Mouse (Mus musculus): Measurements from ENCODE around the gene 2510039O18Rik.

2510039O18Rik gene

GRCm38 (mm10) chr4:147940576-147941044 lies at the start of gene 2510039O18Rik:
Gene 2510039O18Rik, plus strand, starts transcription at chr4:147940895.
- peak; percentile 85 for DNase-seq (ENCODE audit: low spot score)

GRCm38 (mm10) chr4:147895815-147896330 lies 44.8 kb upstream of the 2510039O18Rik start:
- DNase-seq (ENCODE audit: low spot score), result no peak

DNA sequence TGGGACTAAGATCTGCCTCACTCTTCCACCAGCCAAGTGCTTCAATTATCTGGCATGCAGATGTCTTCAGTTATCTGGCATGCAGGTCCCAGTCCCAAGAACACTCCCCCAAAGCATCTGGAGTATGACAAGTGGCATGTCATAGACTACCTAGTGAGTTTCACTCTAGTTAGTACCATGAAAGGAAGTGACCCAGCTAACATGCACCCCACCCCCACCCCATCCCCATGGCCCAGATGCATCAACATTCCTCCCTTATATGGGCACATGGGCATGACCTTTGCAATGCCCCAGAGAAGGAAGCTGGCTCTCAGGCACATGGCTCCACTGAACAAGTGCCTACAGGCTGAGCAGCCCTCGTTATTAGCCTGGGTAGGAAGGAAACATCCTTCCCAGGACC lies 44.3 kb upstream of the 2510039O18Rik start:
- DNase-seq (ENCODE audit: low spot score), result no peak

DNA sequence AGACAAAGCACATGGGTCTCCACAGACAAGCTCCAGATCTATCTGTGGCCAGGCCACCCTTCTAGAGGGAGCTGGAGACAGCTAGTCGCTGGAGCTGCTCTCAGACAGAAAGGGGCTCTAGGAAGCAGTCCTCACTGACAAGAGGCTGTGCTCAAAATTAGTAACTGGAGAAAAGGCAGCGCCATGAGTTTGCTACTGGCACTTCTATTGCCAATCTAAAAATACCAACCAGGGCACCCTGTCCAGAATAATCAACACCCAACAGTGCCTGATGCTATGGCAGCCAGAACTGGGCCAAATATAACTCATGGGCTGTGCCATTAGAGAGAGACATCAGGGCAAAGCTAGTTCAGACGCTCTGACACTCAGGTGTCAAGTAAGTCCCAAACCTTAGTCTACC lies 43.3 kb upstream of the 2510039O18Rik start:
- DNase-seq (ENCODE audit: low spot score), result no peak

DNA sequence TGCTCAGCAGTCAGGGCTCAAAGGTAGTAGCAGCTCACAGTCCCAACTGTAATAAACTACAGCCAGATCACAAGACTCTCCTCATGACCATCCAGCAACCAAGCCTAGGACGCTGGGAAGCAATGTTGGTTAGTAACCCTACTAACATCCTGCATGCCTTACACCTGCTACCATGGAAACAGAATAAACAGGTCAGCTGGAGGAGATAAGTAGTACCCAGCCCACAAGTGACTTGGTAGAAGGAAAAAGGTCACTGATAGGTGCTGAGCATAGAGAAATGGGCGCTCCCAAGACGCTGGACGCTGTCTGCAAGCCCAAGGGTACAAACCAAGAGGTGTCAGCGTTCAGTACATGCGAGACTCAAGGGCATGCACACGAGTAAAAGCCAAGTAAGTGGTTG lies 40.2 kb upstream of the 2510039O18Rik start:
- no peak for DNase-seq (ENCODE audit: low spot score)

DNA sequence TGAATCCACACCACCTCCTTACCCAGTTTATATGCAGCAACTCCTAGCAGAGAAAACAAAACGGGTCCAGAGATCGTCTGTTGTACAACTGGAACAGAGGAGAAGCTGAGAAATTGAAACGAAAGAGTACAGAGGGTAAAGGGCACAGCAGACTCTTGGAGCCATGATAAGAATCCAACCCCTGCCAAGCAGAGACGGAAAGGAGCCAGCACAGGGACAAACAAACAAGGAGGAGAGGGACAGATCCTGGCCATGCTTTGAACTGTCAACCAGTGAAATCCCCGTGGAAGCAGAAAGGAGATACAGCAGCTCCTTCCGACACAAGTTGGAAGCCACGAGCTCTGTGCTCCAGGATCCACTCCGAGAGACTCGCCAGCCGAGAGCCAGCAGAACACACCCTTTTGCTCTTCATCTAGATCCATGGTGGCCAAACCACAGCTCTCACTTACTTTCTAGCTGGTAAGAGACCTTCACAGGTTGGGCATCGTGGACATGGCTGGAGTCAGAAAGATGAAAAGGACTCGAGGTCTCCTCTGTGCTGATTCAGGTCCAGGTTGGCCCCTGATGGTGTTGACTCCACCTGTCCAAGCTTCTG lies 37.7 kb upstream of the 2510039O18Rik start:
- DNase-seq (ENCODE audit: low spot score), result no peak

DNA sequence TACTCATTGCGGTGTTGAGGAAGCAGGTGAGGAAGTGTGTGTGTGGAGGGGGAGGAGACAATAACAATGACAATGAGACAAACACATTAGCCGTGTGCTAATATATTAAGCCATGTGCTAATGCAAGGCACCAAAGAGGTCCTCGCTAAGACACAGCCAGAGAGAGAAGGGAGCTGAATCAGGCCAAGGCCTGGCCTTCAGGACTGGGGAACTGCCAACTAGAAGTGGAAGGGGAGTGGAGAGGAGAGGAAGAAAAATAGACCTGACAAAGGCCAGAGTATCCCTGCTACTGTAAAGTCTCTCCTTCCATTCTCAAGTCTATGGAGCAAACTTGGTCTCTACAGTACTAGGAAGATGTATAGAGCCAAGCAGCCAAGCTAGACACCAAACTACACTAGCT lies 37.1 kb upstream of the 2510039O18Rik start:
- DNase-seq (ENCODE audit: low spot score), result no peak

GRCm38 (mm10) chr4:147904313-147905089 lies 36.2 kb upstream of the 2510039O18Rik start, which contains the start of gene Mfn2:
Gene Mfn2, minus strand, starts transcription at chr4:147904704.
- peak; percentile 84 for DNase-seq (ENCODE audit: low spot score)

GRCm38 (mm10) chr4:147905090-147905659 lies 35.5 kb upstream of the 2510039O18Rik start:
- no peak for DNase-seq (ENCODE audit: low spot score)

DNA sequence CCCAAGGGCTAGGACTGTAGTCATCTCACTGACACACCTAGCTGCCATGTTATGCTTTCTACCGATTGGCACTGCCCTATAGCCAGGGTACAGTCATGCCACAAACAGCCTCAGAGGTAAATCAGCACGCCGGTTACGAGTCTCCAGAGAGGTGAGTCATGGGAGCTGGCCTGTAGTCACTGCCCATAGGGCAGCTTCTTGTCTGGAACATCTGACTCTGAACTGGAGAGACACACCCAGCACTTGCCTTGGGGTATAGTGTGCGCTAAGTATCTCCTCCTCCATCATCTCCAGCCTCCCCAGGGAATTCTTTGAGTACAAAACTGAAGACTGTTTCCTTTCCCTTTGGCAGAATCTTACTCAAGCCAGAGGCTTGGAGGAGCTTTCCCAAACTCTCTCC lies 34.5 kb upstream of the 2510039O18Rik start:
- no peak for DNase-seq (ENCODE audit: low spot score)

DNA sequence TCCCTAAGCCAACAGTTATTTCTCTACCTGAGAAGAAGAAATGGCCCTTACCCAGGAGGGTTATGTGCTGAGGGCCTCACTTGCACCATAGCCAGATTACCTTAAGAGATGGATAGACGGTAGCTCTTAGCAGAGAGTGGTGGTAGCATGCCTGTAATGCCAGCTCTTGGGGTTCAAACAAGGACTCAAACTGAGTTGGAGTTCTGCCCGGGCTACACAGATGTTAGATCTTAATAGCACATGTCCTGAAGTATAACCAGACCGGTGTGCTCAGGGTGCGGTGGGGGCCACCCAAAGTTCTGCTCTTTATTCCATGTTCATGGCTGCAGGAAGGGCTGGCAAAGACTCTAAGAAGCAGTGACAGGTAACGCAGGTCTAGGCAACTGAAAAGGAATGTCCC lies 31.2 kb upstream of the 2510039O18Rik start:
- DNase-seq (ENCODE audit: low spot score), result no peak

GRCm38 (mm10) chr4:147918459-147919121 lies 22.1 kb upstream of the 2510039O18Rik start:
- DNase-seq (ENCODE audit: low spot score), result peak; percentile 11

DNA sequence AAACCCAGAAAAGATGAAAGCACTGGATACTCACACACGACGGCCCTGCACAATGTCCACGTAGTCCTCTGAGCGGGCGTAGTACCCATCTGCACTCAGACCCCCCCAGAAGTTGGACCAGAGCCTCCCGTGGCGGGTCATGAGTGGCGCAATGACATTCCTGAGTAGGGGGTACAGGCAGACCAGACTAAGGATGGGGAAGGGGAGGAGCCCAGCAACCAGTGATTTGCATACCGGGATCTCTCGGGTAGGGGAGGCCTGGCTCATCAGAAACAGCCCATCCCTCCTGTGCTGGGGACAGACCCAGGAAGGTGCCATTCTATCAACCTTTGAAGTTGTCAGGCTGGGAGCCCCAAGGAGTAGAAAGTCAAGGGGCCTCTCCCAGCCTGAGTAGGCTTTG lies 19.7 kb upstream of the 2510039O18Rik start:
- DNase-seq (ENCODE audit: low spot score), result no peak

- DNase-seq (ENCODE audit: low spot score), result no peak
Measured at GRCm38 (mm10) chr4:147922341-147922740, 18.4 kb upstream of the 2510039O18Rik start.

DNA sequence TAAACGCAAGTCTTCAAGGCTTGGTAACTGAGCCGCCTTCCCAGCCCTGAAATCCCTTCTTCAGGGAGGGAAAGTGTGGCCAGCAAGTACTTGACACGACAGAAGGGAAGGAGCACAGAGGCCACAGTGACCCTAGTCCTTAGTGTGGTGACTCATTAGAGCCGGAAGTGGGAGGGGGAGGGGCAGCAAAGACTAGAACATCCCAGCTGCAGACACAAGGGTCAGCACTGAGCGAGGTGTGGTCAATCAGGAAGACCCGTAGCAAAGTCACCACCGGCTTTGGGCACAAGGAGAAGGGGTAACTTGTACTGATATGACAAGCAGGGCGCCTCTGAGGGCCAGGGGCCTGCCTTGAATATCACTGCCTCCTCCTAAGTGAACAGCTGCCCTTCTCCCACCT lies 13.0 kb upstream of the 2510039O18Rik start:
- DNase-seq (ENCODE audit: low spot score), result no peak

DNA sequence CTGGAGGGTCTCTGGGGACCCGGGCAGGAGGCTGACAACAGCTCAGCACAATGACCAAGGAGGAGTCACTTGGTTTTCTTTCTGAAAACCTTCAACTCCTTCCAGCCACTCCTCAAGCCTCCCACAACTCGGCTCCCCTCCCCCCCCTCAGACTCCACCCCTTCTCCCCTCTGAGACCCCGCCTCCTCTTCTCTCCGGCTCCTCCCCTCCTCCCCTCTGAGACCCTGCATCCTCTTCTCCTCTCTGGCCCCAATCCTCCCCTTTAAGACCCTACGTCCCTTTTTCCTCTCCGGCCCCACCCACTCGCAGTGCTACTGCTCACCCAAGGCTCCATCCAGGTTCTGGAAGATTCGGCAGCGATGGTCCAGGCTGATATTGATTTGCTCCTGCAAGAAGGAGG lies 12.6 kb upstream of the 2510039O18Rik start:
- DNase-seq (ENCODE audit: low spot score), result no peak

GRCm38 (mm10) chr4:147928540-147928939 lies 12.2 kb upstream of the 2510039O18Rik start:
- DNase-seq (ENCODE audit: low spot score), result no peak

DNA sequence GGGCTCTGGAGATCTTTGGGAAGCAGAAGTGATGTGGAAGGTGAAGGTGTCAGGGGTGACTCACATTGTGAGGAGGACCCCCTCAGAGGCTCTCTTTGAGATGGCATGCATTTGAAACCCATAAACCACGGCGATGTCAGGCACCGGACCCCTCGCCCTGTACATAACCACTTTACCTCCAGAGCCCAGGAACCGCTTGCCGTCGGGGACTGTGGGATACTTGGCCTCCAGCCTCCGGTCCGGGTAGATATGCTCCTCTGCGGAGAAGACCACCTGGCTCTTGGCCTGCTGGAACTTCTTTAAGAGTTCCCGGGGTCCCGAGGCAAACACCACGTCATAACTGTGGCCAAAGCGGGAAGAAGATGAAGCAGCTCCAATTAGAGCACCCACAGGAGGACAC lies 9.7 kb upstream of the 2510039O18Rik start:
- DNase-seq (ENCODE audit: low spot score), result no peak

DNA sequence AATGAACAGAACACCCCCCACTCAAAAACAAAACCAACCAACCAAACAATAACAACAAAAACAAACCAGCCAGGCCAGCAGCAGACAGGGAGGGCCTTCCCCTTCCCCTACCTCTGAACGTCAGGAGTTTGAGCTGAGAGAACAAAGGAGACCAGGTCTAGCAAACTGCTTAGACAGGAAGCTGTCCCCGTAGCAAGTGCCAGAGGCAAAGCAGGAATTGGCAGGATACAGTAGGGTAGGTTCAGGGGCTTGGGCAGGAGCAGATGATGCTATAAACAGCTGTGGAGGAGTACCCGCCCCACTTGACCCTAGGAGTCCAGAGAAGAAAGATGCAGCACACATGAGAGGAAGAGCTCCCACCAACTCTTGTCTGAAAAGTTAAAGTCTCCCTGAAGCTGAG lies 6.6 kb upstream of the 2510039O18Rik start:
- DNase-seq (ENCODE audit: low spot score), result no peak

GRCm38 (mm10) chr4:147934611-147935010 lies 6.1 kb upstream of the 2510039O18Rik start:
- DNase-seq (ENCODE audit: low spot score), result no peak

GRCm38 (mm10) chr4:147935904-147936303 lies 4.8 kb upstream of the 2510039O18Rik start:
- no peak for DNase-seq (ENCODE audit: low spot score)

DNA sequence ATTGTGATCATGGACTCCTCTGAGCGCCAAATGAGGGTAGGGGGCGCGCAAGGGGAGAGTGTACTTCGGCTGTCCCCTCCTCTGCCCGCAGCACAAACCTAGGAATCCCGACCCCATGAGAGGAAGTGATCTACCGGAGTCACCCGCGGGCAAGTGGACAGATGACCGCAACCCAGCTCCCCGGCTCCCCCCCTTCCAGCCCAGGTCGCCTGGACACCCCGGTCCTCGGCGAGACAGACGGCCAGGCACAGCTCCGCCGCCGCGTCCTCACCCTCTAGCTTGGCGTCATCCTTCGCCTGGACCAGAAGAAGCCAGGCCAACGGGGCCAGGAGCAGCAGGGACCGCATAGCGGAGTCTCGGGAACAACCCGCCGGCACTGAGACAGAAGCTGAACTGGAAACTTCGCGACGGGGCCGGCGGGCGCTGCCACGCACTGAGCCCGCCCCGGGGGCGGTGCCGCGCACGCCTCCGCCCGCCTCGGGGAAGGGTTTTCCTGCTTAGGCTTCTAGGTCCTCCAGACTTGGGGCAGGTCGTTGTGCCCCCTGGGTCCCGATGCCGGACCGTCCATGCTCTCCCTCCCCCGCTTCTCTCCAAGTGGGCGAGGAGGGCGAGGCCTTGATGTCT lies 4.3 kb upstream of the 2510039O18Rik start, which contains the start of gene Plod1:
Gene Plod1, minus strand, starts transcription at position 437 of the 624 bp plus-strand sequence.
- DNase-seq (ENCODE audit: low spot score), result peak; percentile 75
